Mouse (Mus musculus): ENCODE data around the gene Pik3c2b.

The Pik3c2b gene

GRCm38 (mm10) chr1:133074541-133074940, 29.1 kb downstream of the Pik3c2b start:
- no peak for DNase-seq

GRCm38 (mm10) chr1:133075651-133076400, 30.4 kb downstream of the Pik3c2b start:
- no peak for DNase-seq

GRCm38 (mm10) chr1:133076681-133077514, 31.4 kb downstream of the Pik3c2b start:
- no peak for DNase-seq

- DNase-seq: no peak
Measured at GRCm38 (mm10) chr1:133077606-133078337, 32.3 kb downstream of the Pik3c2b start.

GRCm38 (mm10) chr1:133078338-133078727, 32.9 kb downstream of the Pik3c2b start:
- DNase-seq: no peak

GRCm38 (mm10) chr1:133079509-133079908, 34.0 kb downstream of the Pik3c2b start:
- DNase-seq: no peak

- DNase-seq: no peak
Measured at GRCm38 (mm10) chr1:133080079-133080561, 34.7 kb downstream of the Pik3c2b start.

- DNase-seq: no peak
Measured at GRCm38 (mm10) chr1:133080717-133081116, 35.2 kb downstream of the Pik3c2b start.

- DNase-seq: peak; percentile 50 to 59
Measured at GRCm38 (mm10) chr1:133083003-133083546, 37.6 kb downstream of the Pik3c2b start.

GRCm38 (mm10) chr1:133083942-133084625, 38.6 kb downstream of the Pik3c2b start:
- DNase-seq: peak; percentile 53 to 62

- DNase-seq: peak; percentile 32 to 34
Measured at GRCm38 (mm10) chr1:133084708-133085416, 39.4 kb downstream of the Pik3c2b start.

- no peak for DNase-seq
Measured at GRCm38 (mm10) chr1:133085417-133085742, 39.9 kb downstream of the Pik3c2b start.

GRCm38 (mm10) chr1:133086804-133087203, 41.3 kb downstream of the Pik3c2b start:
- no peak for DNase-seq

GRCm38 (mm10) chr1:133087206-133087905, 41.9 kb downstream of the Pik3c2b start:
- peak; percentile 53 to 68 for DNase-seq

GRCm38 (mm10) chr1:133088196-133088595, 42.7 kb downstream of the Pik3c2b start:
- no peak for DNase-seq

- no peak for DNase-seq
Measured at GRCm38 (mm10) chr1:133089415-133089814, 43.9 kb downstream of the Pik3c2b start.

- DNase-seq: no peak
Measured at GRCm38 (mm10) chr1:133090641-133091040, 45.2 kb downstream of the Pik3c2b start.

- no peak for DNase-seq
Measured at GRCm38 (mm10) chr1:133091483-133091882, 46.0 kb downstream of the Pik3c2b start.

GRCm38 (mm10) chr1:133093719-133094118, 48.3 kb downstream of the Pik3c2b start:
- DNase-seq: no peak

- DNase-seq: peak; percentile 45 to 75
Measured at GRCm38 (mm10) chr1:133100980-133101798, 55.7 kb downstream of the Pik3c2b start.

Data from spleen, adult 18-20 months (tissue).